Mouse (Mus musculus) thymus, adult 2 months (tissue): Measurements from ENCODE around the gene Pex14.

Experiments used
- CTCF ChIP-seq: fragments of 200-500 bp; IDR thresholded peaks from 2 replicates; pipeline ENCODE4 v1.5.1; 2012; ENCODE audit warnings: mild to moderate bottlenecking, control low read depth, low read length, moderate library complexity, borderline replicate concordance; ENCODE audit not compliant: control insufficient read depth, poor library complexity, insufficient read depth; ENCODE audit errors: extremely low read depth
- POLR2A ChIP-seq: fragments of 200-500 bp; IDR thresholded peaks from 2 replicates; pipeline ENCODE4 v1.6.1; 2012; ENCODE audit warnings: mild to moderate bottlenecking, low read length, control low read depth, moderate library complexity; ENCODE audit not compliant: control insufficient read depth, poor library complexity, insufficient read depth; ENCODE audit errors: extremely low read depth

- no peak for TF ChIP-seq CTCF
- TF ChIP-seq POLR2A = no peak
Observed at GRCm38 (mm10) chr4:148923976-148924375, 175.7 kb downstream of the Pex14 start.
